Mouse (Mus musculus) forebrain, embryonic 16.5 days (tissue): Measurements from ENCODE around the gene Gm42417. TPM values are rescaled to one million over a fixed set of nuclear protein-coding genes. Genes with fewer than 3 reads are reported as not detected.

Experiments
- ATAC-seq: fragments of 200-750 bp; cut with Nextera tagmentation; 2 replicates; pipeline ENCODE4 v1.8.0; 2017; ENCODE audit warnings: mild to moderate bottlenecking, moderate library complexity
- H3K27ac ChIP-seq: fragments of 300-500 bp; sonication (generic); 2 replicates; pipeline ENCODE4 v1.5.1; 2014; ENCODE audit warnings: low read length, control low read depth
- H3K27me3 ChIP-seq: fragments of 300-500 bp; sonication (generic); replicated peaks from 2 replicates; pipeline ENCODE4 v1.6.1; 2014; ENCODE audit warnings: low read length; ENCODE audit not compliant: control insufficient read depth, insufficient read depth
- H3K36me3 ChIP-seq: fragments of 300-500 bp; sonication (generic); 2 replicates; pipeline ENCODE4 v1.6.1; 2014; ENCODE audit not compliant: control insufficient read depth, insufficient read depth
- H3K4me1 ChIP-seq: fragments of 300-500 bp; sonication (generic); replicated peaks from 2 replicates; pipeline ENCODE4 v1.6.1; 2014; ENCODE audit warnings: low read length; ENCODE audit not compliant: control insufficient read depth, insufficient read depth
- H3K4me2 ChIP-seq: fragments of 300-500 bp; sonication (generic); 2 replicates; pipeline ENCODE4 v1.6.1; 2014; ENCODE audit warnings: mild to moderate bottlenecking, low read length, control low read depth
- H3K4me3 ChIP-seq: fragments of 300-500 bp; sonication (generic); replicated peaks from 2 replicates; pipeline ENCODE4 v1.5.1; 2014; ENCODE audit warnings: mild to moderate bottlenecking, low read length, control low read depth
- H3K9ac ChIP-seq: fragments of 300-500 bp; sonication (generic); replicated peaks from 2 replicates; pipeline ENCODE4 v1.6.1; 2014; ENCODE audit warnings: low read depth, low read length, control low read depth
- H3K9me3 ChIP-seq: fragments of 300-500 bp; sonication (generic); 2 replicates; pipeline ENCODE4 v1.6.1; 2016; ENCODE audit warnings: low read length; ENCODE audit not compliant: control insufficient read depth
- WGBS: fragments of 180-500 bp; shearing (Covaris S2); extraction: QIAGEN DNeasy Blood & Tissue Kit; methylation state at CpG from one replicate; pipeline ENCODE4 v1.1.7; 2014; 5-methylcytosine and 5-hydroxymethylcytosine counted together
- polyA plus RNA-seq: library from polyadenylated mRNA; unstranded; fragments of >200 nt; fragmentation: Nextera tagmentation; extraction: Ambion mirVana; gene quantifications from 2 replicates; pipeline ENCODE4 v1.2.1, GENCODE M21; 2015

The Gm42417 gene
- polyA plus RNA-seq, 1 experiment from 2014 or later, result 0.42 TPM

GRCm38 (mm10) chr1:36522210-36522609 is 17.0 kb downstream of the Gm42417 start:
- no peak overlapping the region for H3K4me3 ChIP-seq
- no peaks in the 10 kb centered on the region for H3K9me3 ChIP-seq
- no peaks in the 10 kb centered on the region for H3K27me3 ChIP-seq
- H3K4me1 ChIP-seq, result peaks cover 20% of the 10 kb centered on the region
- peaks cover 26% of the 10 kb centered on the region for H3K36me3 ChIP-seq
- H3K27ac ChIP-seq, result no peak overlapping the region
- no peak overlapping the region for H3K4me2 ChIP-seq
- 89% methylated on average over 7 of the region's 7 CpGs for WGBS
- ATAC-seq, result no peak
- no peak overlapping the region for H3K9ac ChIP-seq

- Histone ChIP-seq H3K9me3 (no peaks in the 10 kb centered on the region), H3K27me3 (no peaks in the 10 kb centered on the region), H3K36me3 (peaks cover 24% of the 10 kb centered on the region), H3K27ac (no peak overlapping the region), H3K4me3 (no peak overlapping the region), H3K4me2 (no peak overlapping the region), H3K9ac (no peak overlapping the region), H3K4me1 (peaks cover 35% of the 10 kb centered on the region)
- ATAC-seq, result no peak
- WGBS, result 90% methylated on average over 11 of the region's 11 CpGs
These were observed 19.6 kb downstream of the Gm42417 start for GRCm38 (mm10) chr1:36519626-36520025.

DNA sequence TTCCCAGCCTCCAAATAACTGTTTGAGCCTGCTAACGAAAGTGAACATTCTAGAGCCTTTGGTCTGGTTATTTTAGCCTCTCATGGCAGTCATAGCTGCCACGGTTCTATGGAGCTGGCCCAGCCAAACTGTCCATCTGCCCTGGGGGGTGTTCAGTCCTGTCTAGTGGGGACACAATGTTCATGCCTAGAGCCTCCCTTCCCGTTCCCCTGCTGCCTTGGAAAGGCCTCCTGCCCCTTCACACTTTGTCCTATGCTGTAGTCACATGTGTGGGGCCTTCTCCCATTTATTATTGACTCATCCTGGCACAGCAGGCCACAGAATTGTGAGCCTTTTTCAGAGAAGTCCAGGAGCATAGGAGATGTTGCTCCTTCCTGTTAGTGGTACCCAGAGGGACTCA is 21.0 kb downstream of the Gm42417 start:
- 80% methylated on average over 3 of the region's 3 CpGs for WGBS
- no peak overlapping the region for H3K4me3 ChIP-seq
- no peak for ATAC-seq
- peaks cover 24% of the 10 kb centered on the region for H3K36me3 ChIP-seq
- no peak overlapping the region for H3K27ac ChIP-seq
- no peak overlapping the region for H3K4me2 ChIP-seq
- H3K9ac ChIP-seq, result no peak overlapping the region
- H3K27me3 ChIP-seq, result no peaks in the 10 kb centered on the region
- peaks cover 41% of the 10 kb centered on the region for H3K4me1 ChIP-seq
- H3K9me3 ChIP-seq, result no peaks in the 10 kb centered on the region

DNA sequence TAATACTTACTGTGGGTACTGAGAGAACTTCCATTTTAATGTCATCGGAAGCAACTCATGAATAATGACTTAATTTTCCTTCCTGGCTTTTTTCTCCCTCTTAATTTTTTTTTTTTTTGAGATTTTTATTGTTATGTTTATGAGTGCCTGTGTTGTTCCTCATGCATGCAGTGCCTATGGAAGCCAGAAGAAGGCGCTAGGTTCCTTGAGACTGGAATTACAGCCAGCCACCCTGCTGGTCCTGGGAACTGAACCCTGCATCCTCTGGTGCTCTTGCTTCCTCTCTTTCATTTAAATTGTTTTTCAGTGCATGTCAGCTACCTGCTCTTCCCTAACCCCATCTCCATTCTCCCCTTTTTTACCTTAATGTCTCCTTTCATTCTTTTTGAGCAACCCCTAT is 25.5 kb downstream of the Gm42417 start:
- WGBS, result 21% methylated on average over 2 of the region's 2 CpGs
- no peak for ATAC-seq

DNA sequence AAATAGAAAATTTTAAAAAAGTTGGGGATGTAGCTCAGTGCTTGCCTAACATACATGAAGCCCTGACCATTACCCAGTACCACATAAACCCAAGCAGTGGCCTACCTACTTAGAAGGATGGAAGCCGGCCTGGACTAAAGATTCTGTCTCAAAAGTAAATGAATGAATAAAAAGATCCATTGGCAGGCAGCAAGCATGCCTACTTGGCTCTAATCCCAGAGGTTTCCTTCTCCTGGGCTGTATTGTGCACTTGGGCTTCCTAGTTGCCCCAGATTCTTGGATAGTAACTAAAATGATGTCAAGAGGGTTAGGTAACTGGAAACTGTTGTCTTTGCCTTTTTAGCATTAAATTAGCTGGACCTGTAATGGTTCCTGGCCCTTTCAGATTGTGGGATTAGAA is 25.9 kb downstream of the Gm42417 start:
- WGBS, result 0% methylated on average over 1 of the region's 1 CpGs
- H3K27me3 ChIP-seq, result no peaks in the 10 kb centered on the region
- H3K36me3 ChIP-seq, result peaks cover 2% of the 10 kb centered on the region; the same call in 1 of the 2 replicates
- H3K27ac ChIP-seq, result peak overlapping the region; percentile 99; the same call in 1 of the 2 replicates
- H3K4me1 ChIP-seq, result peaks cover 37% of the 10 kb centered on the region
- peak overlapping the region; percentile 86 for H3K9ac ChIP-seq
- peak overlapping the region; percentile 96 for H3K4me2 ChIP-seq
- ATAC-seq, result no peak
- H3K9me3 ChIP-seq, result no peaks in the 10 kb centered on the region
- peak overlapping the region; percentile 91 for H3K4me3 ChIP-seq

More for the DNA sequence above, 25.5 kb downstream of the Gm42417 start:
- H3K9ac ChIP-seq, result no peak overlapping the region; the same call in 1 of the 2 replicates
- peak overlapping the region; percentile 96 for H3K4me2 ChIP-seq
- H3K4me3 ChIP-seq, result peak overlapping the region; percentile 91
- no peaks in the 10 kb centered on the region for H3K9me3 ChIP-seq
- H3K4me1 ChIP-seq, result peaks cover 37% of the 10 kb centered on the region
- H3K27me3 ChIP-seq, result no peaks in the 10 kb centered on the region
- peaks cover 2% of the 10 kb centered on the region; the same call in 1 of the 2 replicates for H3K36me3 ChIP-seq
- H3K27ac ChIP-seq, result no peak overlapping the region

DNA sequence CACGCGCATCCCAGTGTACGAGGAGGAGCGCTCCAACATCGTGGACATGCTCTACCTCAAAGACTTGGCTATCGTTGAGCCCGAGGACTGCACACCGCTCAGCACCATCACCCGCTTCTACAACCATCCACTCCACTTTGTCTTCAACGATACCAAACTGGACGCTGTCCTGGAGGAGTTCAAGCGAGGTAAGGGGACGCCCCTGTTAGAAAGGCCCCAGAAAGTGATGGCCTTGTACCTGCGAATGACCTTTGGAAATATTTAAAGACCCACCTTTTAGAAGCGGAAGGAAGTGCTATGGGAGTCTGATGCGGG is 26.3 kb downstream of the Gm42417 start:
- H3K27ac ChIP-seq, result peak overlapping the region; percentile 99

DNA sequence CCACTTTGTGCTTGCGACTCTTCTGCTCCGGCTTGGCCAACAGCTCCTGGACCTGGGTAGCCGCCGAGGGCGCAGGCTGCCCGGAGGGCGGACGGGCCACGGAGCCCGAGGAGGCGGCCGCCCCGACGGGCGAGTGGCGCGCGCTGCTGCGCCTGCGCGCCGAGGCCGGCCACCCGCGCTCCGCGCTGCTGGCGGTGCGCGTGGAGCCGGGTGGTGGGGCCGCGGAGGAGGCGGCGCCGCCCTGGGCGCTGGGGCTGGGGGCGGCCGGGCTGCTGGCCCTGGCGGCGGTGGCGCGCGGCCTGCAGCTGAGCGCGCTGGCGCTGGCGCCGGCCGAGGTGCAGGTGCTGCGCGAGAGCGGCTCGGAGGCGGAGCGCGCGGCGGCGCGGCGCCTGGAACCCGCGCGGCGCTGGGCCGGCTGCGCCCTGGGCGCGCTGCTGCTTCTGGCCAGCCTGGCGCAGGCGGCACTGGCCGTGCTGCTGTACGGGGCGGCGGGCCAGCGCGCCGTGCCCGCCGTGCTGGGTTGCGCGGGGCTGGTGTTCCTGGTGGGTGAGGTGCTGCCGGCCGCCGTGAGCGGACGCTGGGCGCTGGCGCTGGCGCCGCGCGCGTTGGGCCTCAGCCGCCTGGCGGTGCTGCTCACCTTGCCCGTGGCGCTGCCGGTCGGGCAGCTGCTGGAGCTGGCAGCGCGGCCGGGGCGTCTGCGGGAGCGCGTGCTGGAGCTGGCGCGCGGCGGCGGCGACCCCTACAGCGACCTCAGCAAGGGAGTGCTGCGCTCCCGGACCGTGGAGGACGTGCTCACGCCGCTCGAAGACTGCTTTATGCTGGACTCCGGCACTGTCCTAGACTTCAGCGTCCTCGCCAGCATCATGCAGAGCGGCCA is 26.9 kb downstream of the Gm42417 start:
- Histone ChIP-seq H3K27ac (peak overlapping the region; percentile 99), H3K36me3 (peaks cover 2% of the 10 kb centered on the region; the same call in 1 of the 2 replicates), H3K4me2 (peak overlapping the region; percentile 96), H3K27me3 (no peaks in the 10 kb centered on the region), H3K4me3 (peak overlapping the region; percentile 91), H3K9ac (peak overlapping the region; percentile 86), H3K4me1 (peaks cover 33% of the 10 kb centered on the region), H3K9me3 (no peaks in the 10 kb centered on the region)
- ATAC-seq, result peak; percentile 72
- WGBS, result under 1% methylated on average over 88 of the region's 126 CpGs

More for the DNA sequence above, 26.3 kb downstream of the Gm42417 start:
- Histone ChIP-seq H3K4me1 (peaks cover 34% of the 10 kb centered on the region), H3K4me3 (peak overlapping the region; percentile 91), H3K27me3 (no peaks in the 10 kb centered on the region), H3K9ac (peak overlapping the region; percentile 86), H3K9me3 (no peaks in the 10 kb centered on the region), H3K4me2 (peak overlapping the region; percentile 96), H3K36me3 (peaks cover 2% of the 10 kb centered on the region; the same call in 1 of the 2 replicates)
- WGBS, result 1% methylated on average over 16 of the region's 16 CpGs
- ATAC-seq, result no peak

- WGBS, result 1% methylated on average over 51 of the region's 51 CpGs
- H3K9ac ChIP-seq, result peak within 1 kb of the TSS; percentile 86
- no peaks in the 10 kb centered on the region for H3K9me3 ChIP-seq
- H3K4me2 ChIP-seq, result peak within 1 kb of the TSS; percentile 96
- peak within 1 kb of the TSS; percentile 99 for H3K27ac ChIP-seq
- H3K27me3 ChIP-seq, result no peaks in the 10 kb centered on the region
- no peaks in the 10 kb centered on the region for H3K36me3 ChIP-seq
- peak within 1 kb of the TSS; percentile 91 for H3K4me3 ChIP-seq
- peaks cover 31% of the 10 kb centered on the region for H3K4me1 ChIP-seq
- peak; percentile 99 for ATAC-seq
These were observed 27.8 kb downstream of the Gm42417 start, which contains the start of gene Cnnm3 for GRCm38 (mm10) chr1:36511289-36512021. Gene Cnnm3 (plus strand): TSS chr1:36511867.

DNA sequence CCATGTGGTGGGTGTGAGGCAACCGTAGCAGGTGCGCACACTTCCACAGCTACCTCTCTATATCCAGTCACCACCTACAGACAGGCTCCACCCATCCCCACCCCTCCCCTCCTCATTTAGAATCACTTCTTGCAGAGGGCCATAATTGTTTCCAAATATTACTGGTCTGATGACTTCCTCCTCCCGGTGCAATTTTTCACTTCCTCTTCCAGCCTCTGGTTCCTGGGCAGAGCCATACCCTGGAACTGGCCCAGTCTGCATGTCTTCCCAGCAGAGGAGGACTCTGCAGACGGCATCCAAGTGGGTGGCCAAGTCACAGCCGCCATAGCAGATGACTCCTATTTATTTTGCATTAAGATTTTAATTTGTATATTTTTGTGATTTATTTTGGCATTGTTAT is 31.0 kb downstream of the Gm42417 start:
- Histone ChIP-seq H3K4me2 (no peak overlapping the region), H3K27me3 (no peaks in the 10 kb centered on the region), H3K27ac (no peak overlapping the region), H3K9me3 (no peaks in the 10 kb centered on the region), H3K4me3 (no peak overlapping the region), H3K4me1 (peaks cover 4% of the 10 kb centered on the region), H3K36me3 (no peaks in the 10 kb centered on the region), H3K9ac (no peak overlapping the region)
- ATAC-seq, result no peak
- WGBS, result 90% methylated on average over 5 of the region's 5 CpGs
